Mouse (Mus musculus) neural tube, embryonic 15.5 days (tissue): ENCODE measurements at regions not wholly inside any gene's neighbourhood (a gene's known extent, or its start where the extent isn't known, plus 50 kb on each side); places are given as distances from the start of the nearest gene placed in this dataset.

Experiments used
- ATAC-seq: fragments of 200-750 bp; cut with Nextera tagmentation; 2 replicates; pipeline ENCODE4 v1.8.0; 2017; ENCODE audit warnings: mild to moderate bottlenecking, moderate TSS enrichment, moderate library complexity; ENCODE audit not compliant: low FRiP score
- H3K27ac ChIP-seq: fragments of 300-500 bp; sonication (generic); replicated peaks from 2 replicates; pipeline ENCODE4 v1.5.1; 2015; ENCODE audit warnings: mild to moderate bottlenecking, inconsistent platforms
- H3K27me3 ChIP-seq: fragments of 300-500 bp; sonication (generic); replicated peaks from 2 replicates; pipeline ENCODE4 v1.6.1; 2015; ENCODE audit warnings: inconsistent platforms
- H3K36me3 ChIP-seq: fragments of 300-500 bp; sonication (generic); 2 replicates; pipeline ENCODE4 v1.6.1; 2015; ENCODE audit warnings: inconsistent platforms
- H3K4me1 ChIP-seq: fragments of 300-500 bp; sonication (generic); 2 replicates; pipeline ENCODE4 v1.6.1; 2015; ENCODE audit warnings: inconsistent platforms
- H3K4me2 ChIP-seq: fragments of 300-500 bp; sonication (generic); 2 replicates; pipeline ENCODE4 v1.6.1; 2015; ENCODE audit warnings: inconsistent platforms, mild to moderate bottlenecking, moderate library complexity
- H3K4me3 ChIP-seq: fragments of 300-500 bp; sonication (generic); replicated peaks from 2 replicates; pipeline ENCODE4 v1.5.1; 2015; ENCODE audit warnings: mild to moderate bottlenecking, inconsistent platforms
- H3K9ac ChIP-seq: fragments of 300-500 bp; sonication (generic); replicated peaks from 2 replicates; pipeline ENCODE4 v1.6.1; 2015; ENCODE audit warnings: mild to moderate bottlenecking, inconsistent platforms
- H3K9me3 ChIP-seq: fragments of 300-500 bp; sonication (generic); replicated peaks from 2 replicates; pipeline ENCODE4 v1.6.1; 2016; ENCODE audit warnings: inconsistent platforms
- WGBS: fragments of 180-500 bp; shearing (Covaris S2); methylation state at CpG from one replicate; pipeline ENCODE4 v1.1.7; 2015; ENCODE audit warnings: mixed read lengths; 5-methylcytosine and 5-hydroxymethylcytosine counted together

- Histone ChIP-seq H3K27me3 (no peaks in the 10 kb centered on the region), H3K4me1 (no peaks in the 10 kb centered on the region), H3K9ac (no peak overlapping the region), H3K4me3 (no peak overlapping the region), H3K27ac (no peak overlapping the region), H3K4me2 (no peak overlapping the region), H3K9me3 (no peaks in the 10 kb centered on the region), H3K36me3 (no peaks in the 10 kb centered on the region)
- no peak for ATAC-seq
- 57% methylated on average over 6 of the region's 6 CpGs for WGBS
Measured at GRCm38 (mm10) chr7:72027006-72027405, 279.4 kb downstream of the Mctp2 start.

DNA sequence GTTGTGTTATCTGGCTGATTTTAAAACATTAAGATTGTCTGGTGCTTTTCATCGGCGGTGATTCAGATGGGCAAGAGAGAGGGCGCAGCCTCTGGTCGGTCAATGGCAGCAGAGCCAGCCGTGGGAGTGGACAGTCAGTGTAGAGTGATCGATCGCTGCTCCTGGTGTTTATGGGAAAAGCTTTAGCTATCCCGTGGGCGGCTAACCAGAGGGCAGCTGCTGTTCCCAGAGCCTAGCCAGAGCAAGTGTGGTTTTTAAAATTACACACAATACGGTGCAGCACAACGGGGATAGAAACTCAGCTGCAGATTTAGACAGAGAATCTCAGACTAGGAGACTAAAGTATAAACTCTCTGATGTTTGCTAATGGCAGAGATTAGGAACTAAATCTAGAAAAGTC, 297.3 kb downstream of the Mctp2 start:
- no peak overlapping the region for H3K27ac ChIP-seq
- H3K36me3 ChIP-seq, result no peaks in the 10 kb centered on the region
- H3K9ac ChIP-seq, result no peak overlapping the region
- H3K4me2 ChIP-seq, result no peak overlapping the region
- 88% methylated on average over 11 of the region's 11 CpGs for WGBS
- H3K4me1 ChIP-seq, result no peaks in the 10 kb centered on the region
- no peak overlapping the region for H3K4me3 ChIP-seq
- H3K9me3 ChIP-seq, result no peaks in the 10 kb centered on the region
- no peak for ATAC-seq
- H3K27me3 ChIP-seq, result no peaks in the 10 kb centered on the region

GRCm38 (mm10) chr7:72004311-72004710, 302.1 kb downstream of the Mctp2 start:
- Histone ChIP-seq H3K4me1 (no peaks in the 10 kb centered on the region), H3K9ac (no peak overlapping the region), H3K36me3 (no peaks in the 10 kb centered on the region), H3K4me2 (no peak overlapping the region), H3K27ac (no peak overlapping the region), H3K4me3 (no peak overlapping the region), H3K9me3 (no peaks in the 10 kb centered on the region), H3K27me3 (no peaks in the 10 kb centered on the region)
- WGBS, result 65% methylated on average over 3 of the region's 3 CpGs
- ATAC-seq, result no peak

DNA sequence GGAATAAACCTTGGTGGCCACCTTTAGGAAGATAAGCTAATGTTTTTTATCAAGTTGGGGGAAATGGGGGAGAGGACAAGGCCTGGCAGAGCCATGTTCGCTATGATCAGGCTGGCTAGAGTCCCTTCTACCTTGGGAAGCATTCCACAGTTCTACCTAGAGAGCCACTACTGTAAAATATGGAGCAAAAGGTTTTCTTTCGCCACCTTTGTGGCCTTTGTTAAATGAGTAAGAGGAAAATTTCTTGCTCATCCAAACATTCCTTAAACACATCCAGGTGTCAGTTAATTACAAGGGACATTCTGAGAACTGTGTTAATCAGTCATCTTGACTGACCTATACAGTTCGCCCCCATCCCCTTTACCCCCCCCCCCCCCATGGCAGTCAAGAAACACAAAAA, 313.9 kb downstream of the Mctp2 start:
- no peaks in the 10 kb centered on the region for H3K4me1 ChIP-seq
- H3K9ac ChIP-seq, result no peak overlapping the region
- 91% methylated on average over 3 of the region's 3 CpGs for WGBS
- no peak overlapping the region for H3K4me2 ChIP-seq
- no peak overlapping the region for H3K27ac ChIP-seq
- H3K4me3 ChIP-seq, result no peak overlapping the region
- ATAC-seq, result no peak
- no peaks in the 10 kb centered on the region for H3K27me3 ChIP-seq
- H3K9me3 ChIP-seq, result no peaks in the 10 kb centered on the region
- no peaks in the 10 kb centered on the region for H3K36me3 ChIP-seq

DNA sequence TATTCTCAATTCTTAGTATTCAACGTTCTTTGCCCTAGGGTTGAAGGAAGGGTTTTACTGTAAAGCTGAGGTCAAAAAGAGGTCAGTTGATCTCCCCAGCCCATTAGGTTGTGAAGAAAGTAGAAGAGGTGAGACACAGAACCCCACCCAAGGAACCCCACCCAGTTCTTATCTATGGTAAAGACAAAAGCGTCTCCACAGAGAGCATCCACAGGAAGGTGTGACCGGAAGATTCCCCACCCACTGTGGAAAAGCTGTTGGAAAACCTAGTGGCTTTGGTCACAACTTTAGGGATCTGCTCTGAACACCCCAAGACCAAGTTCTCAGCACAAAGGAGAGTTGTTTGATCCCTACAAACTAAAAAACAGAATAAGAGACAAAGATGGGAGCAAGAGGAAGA, 314.6 kb downstream of the Mctp2 start:
- no peak for ATAC-seq
- H3K4me1 ChIP-seq, result no peaks in the 10 kb centered on the region
- WGBS, result 90% methylated on average over 3 of the region's 3 CpGs
- no peaks in the 10 kb centered on the region for H3K36me3 ChIP-seq
- no peaks in the 10 kb centered on the region for H3K9me3 ChIP-seq
- no peak overlapping the region for H3K4me3 ChIP-seq
- H3K4me2 ChIP-seq, result no peak overlapping the region
- H3K9ac ChIP-seq, result no peak overlapping the region
- no peaks in the 10 kb centered on the region for H3K27me3 ChIP-seq
- no peak overlapping the region for H3K27ac ChIP-seq

DNA sequence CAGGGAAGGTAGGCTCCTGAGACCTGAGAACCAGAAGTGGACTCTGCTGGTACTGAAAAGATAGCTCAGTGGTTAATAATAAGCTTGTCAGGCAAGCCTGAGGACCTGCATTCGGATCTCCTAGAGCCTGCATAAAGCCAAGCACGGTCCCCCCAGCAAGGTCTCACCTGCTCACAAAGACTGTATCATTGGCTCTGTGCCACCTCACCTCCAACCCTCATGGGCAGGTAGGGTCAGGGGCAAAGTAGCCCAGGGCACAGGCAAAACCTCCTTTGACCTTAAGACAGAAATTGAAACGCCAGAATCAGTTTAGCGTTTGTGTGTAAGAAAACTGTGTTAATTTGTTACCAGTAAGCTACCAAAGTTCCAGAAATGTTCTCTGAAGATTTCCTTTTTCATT, 315.2 kb downstream of the Mctp2 start:
- Histone ChIP-seq H3K4me1 (no peaks in the 10 kb centered on the region), H3K9ac (no peak overlapping the region), H3K27me3 (no peaks in the 10 kb centered on the region), H3K27ac (no peak overlapping the region), H3K4me3 (no peak overlapping the region), H3K36me3 (no peaks in the 10 kb centered on the region), H3K4me2 (no peak overlapping the region), H3K9me3 (no peaks in the 10 kb centered on the region)
- WGBS, result 95% methylated on average over 4 of the region's 4 CpGs
- ATAC-seq, result no peak

- H3K9ac ChIP-seq, result no peak overlapping the region
- no peaks in the 10 kb centered on the region for H3K36me3 ChIP-seq
- no peak overlapping the region for H3K27ac ChIP-seq
- ATAC-seq, result no peak
- peaks cover 2% of the 10 kb centered on the region; the same call in 1 of the 2 replicates for H3K4me1 ChIP-seq
- no peaks in the 10 kb centered on the region for H3K9me3 ChIP-seq
- H3K4me2 ChIP-seq, result no peak overlapping the region
- no peaks in the 10 kb centered on the region for H3K27me3 ChIP-seq
- no peak overlapping the region for H3K4me3 ChIP-seq
- 79% methylated on average over 4 of the region's 4 CpGs for WGBS
Measured at GRCm38 (mm10) chr7:71966015-71966414, 340.4 kb downstream of the Mctp2 start.

DNA sequence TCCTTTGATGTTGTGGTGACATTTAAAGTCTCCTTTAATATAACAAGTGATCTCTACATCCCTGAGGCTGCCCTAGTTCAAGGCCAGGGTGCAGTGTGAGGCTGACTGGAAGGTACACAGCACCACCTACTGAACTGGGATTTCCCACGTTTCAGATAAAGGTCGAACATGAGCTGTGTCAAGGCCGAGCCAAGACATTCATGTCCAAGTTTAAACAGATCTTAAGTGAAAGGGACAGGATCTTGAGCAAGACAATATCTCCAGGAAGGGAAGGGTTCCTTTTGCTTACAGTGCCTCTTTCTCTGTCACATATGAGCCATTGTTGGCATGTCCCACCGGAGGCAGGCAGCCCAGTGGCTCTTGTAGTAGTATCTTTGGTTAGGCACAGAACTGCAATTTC, 343.0 kb downstream of the Mctp2 start:
- H3K36me3 ChIP-seq, result no peaks in the 10 kb centered on the region
- no peak overlapping the region for H3K4me3 ChIP-seq
- H3K4me1 ChIP-seq, result peaks cover 11% of the 10 kb centered on the region
- ATAC-seq, result no peak
- H3K9me3 ChIP-seq, result no peaks in the 10 kb centered on the region
- no peak overlapping the region for H3K27ac ChIP-seq
- WGBS, result 82% methylated on average over 4 of the region's 4 CpGs
- H3K9ac ChIP-seq, result no peak overlapping the region
- no peaks in the 10 kb centered on the region for H3K27me3 ChIP-seq
- H3K4me2 ChIP-seq, result no peak overlapping the region

- peaks cover 11% of the 10 kb centered on the region for H3K4me1 ChIP-seq
- no peak overlapping the region for H3K4me3 ChIP-seq
Measured at GRCm38 (mm10) chr7:71962851-71963250, 343.6 kb downstream of the Mctp2 start.

DNA sequence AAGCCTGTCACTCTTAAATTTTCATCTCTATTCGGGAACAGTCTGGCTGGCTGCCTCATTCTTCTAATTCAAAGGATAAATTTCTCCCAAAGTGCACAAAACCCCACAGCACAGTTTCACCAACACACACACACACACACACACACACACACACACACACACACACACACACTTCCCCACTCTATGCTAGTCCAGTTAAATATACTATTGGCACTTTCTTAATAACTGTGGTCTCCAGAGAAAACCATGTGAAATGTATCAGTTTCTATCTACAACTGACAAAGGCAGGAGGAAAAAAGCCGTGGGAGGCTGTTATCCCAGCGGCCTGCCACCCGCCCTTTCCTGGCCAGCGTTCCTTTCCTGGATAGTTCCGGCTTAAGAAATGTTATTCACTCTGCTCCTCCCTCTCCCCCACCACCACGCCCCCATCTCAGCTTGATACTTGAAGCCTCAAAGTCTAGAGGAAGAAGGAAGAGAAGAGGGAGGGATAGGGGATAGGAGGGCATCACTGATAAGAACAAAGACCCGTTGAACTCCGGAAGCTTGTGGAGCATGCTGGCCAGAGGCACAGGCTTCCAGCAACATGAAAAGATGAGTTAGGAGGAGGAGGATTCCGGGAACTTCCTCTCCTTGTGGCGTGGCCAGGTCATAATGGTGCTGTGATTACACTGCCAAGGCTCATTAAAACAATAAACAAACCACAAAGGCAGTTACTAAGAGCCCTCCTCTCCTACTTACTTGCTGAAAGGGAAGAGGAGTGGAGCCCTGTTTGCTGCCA, 345.8 kb downstream of the Mctp2 start:
- H3K4me1 ChIP-seq, result peaks cover 11% of the 10 kb centered on the region
- 1% methylated on average over 11 of the region's 11 CpGs for WGBS
- no peak overlapping the region; the same call in 1 of the 2 replicates for H3K9ac ChIP-seq
- H3K4me2 ChIP-seq, result peak overlapping the region; percentile 50
- 0 out of 2 replicates have a peak overlapping the region, but pooled peaks have one; percentile 11 for H3K4me3 ChIP-seq
- peak; percentile 59; the same call in 1 of the 2 replicates for ATAC-seq
- H3K36me3 ChIP-seq, result no peaks in the 10 kb centered on the region
- peak overlapping the region; percentile 29; the same call in 1 of the 2 replicates for H3K27ac ChIP-seq
- H3K9me3 ChIP-seq, result no peaks in the 10 kb centered on the region
- no peaks in the 10 kb centered on the region for H3K27me3 ChIP-seq

More at GRCm38 (mm10) chr7:71962851-71963250, 343.6 kb downstream of the Mctp2 start:
- no peaks in the 10 kb centered on the region for H3K9me3 ChIP-seq
- H3K9ac ChIP-seq, result no peak overlapping the region
- H3K27ac ChIP-seq, result no peak overlapping the region
- no peak for ATAC-seq
- no peak overlapping the region for H3K4me2 ChIP-seq
- H3K36me3 ChIP-seq, result no peaks in the 10 kb centered on the region
- no peaks in the 10 kb centered on the region for H3K27me3 ChIP-seq
- WGBS, result 96% methylated on average over 3 of the region's 3 CpGs

- Histone ChIP-seq H3K9me3 (no peaks in the 10 kb centered on the region), H3K36me3 (no peaks in the 10 kb centered on the region), H3K27ac (no peak overlapping the region), H3K9ac (no peak overlapping the region), H3K4me3 (no peak overlapping the region), H3K27me3 (no peaks in the 10 kb centered on the region), H3K4me1 (peaks cover 4% of the 10 kb centered on the region; the same call in 1 of the 2 replicates), H3K4me2 (no peak overlapping the region)
- no peak for ATAC-seq
- WGBS, result 93% methylated on average over 6 of the region's 6 CpGs
Measured at GRCm38 (mm10) chr7:71946548-71946947, 359.9 kb downstream of the Mctp2 start.
